Mouse (Mus musculus) intestine, embryonic 16.5 days (tissue): ENCODE measurements at regions not wholly inside any gene's neighbourhood (a gene's known extent, or its start where the extent isn't known, plus 50 kb on each side); places are given as distances from the start of the nearest gene placed in this dataset.

ENCODE experiments used
- ATAC-seq: fragments of 200-750 bp; cut with Nextera tagmentation; 2 replicates; pipeline ENCODE4 v1.8.0; 2017; ENCODE audit warnings: moderate TSS enrichment, moderate library complexity
- H3K27ac ChIP-seq: fragments of 300-500 bp; sonication (generic); 2 replicates; pipeline ENCODE4 v1.5.1; 2014; ENCODE audit warnings: mild to moderate bottlenecking, low read length
- H3K27me3 ChIP-seq: fragments of 300-500 bp; sonication (generic); replicated peaks from 2 replicates; pipeline ENCODE4 v1.6.1; 2014; ENCODE audit warnings: low read length, control low read depth, mixed read lengths; ENCODE audit not compliant: control insufficient read depth, insufficient read depth
- H3K36me3 ChIP-seq: fragments of 300-500 bp; sonication (generic); 2 replicates; pipeline ENCODE4 v1.6.1; 2014; ENCODE audit warnings: low read length, control low read depth; ENCODE audit not compliant: control insufficient read depth, insufficient read depth
- H3K4me1 ChIP-seq: fragments of 300-500 bp; sonication (generic); 2 replicates; pipeline ENCODE4 v1.6.1; 2014; ENCODE audit warnings: low read length, control low read depth, mixed read lengths; ENCODE audit not compliant: control insufficient read depth, insufficient read depth
- H3K4me2 ChIP-seq: fragments of 300-500 bp; sonication (generic); 2 replicates; pipeline ENCODE4 v1.6.1; 2014; ENCODE audit warnings: low read depth, low read length, control low read depth
- H3K4me3 ChIP-seq: fragments of 300-500 bp; sonication (generic); 2 replicates; pipeline ENCODE4 v1.5.1; 2014; ENCODE audit warnings: mild to moderate bottlenecking, low read length
- H3K9ac ChIP-seq: fragments of 300-500 bp; sonication (generic); 2 replicates; pipeline ENCODE4 v1.6.1; 2014; ENCODE audit warnings: low read depth, low read length
- H3K9me3 ChIP-seq: fragments of 300-500 bp; sonication (generic); 2 replicates; pipeline ENCODE4 v1.6.1; 2016; ENCODE audit warnings: low read length, control low read depth; ENCODE audit not compliant: control insufficient read depth
- WGBS: fragments of 180-500 bp; shearing (Covaris S2); extraction: QIAGEN DNeasy Blood & Tissue Kit; methylation state at CpG from one replicate; pipeline ENCODE4 v1.1.7; 2014; 5-methylcytosine and 5-hydroxymethylcytosine counted together

GRCm38 (mm10) chr4:125289031-125289449 lies 161.4 kb upstream of the Zc3h12a start:
- no peak for ATAC-seq
- Histone ChIP-seq H3K9ac (no peak overlapping the region), H3K9me3 (no peaks in the 10 kb centered on the region), H3K4me1 (no peaks in the 10 kb centered on the region), H3K4me2 (no peak overlapping the region), H3K36me3 (no peaks in the 10 kb centered on the region), H3K27ac (no peak overlapping the region), H3K4me3 (no peak overlapping the region), H3K27me3 (no peaks in the 10 kb centered on the region)
- 47% methylated on average over 6 of the region's 6 CpGs for WGBS

- Histone ChIP-seq H3K9ac (no peak overlapping the region), H3K27me3 (no peaks in the 10 kb centered on the region), H3K4me3 (no peak overlapping the region), H3K36me3 (no peaks in the 10 kb centered on the region), H3K4me2 (no peak overlapping the region), H3K9me3 (no peaks in the 10 kb centered on the region), H3K27ac (no peak overlapping the region), H3K4me1 (no peaks in the 10 kb centered on the region)
- 27% methylated on average over 8 of the region's 8 CpGs for WGBS
- ATAC-seq: no peak
Measured at GRCm38 (mm10) chr4:125282974-125283319, 155.3 kb upstream of the Zc3h12a start.

- H3K9me3 ChIP-seq: no peaks in the 10 kb centered on the region
- peak; percentile 81 for ATAC-seq
- H3K4me1 ChIP-seq: no peaks in the 10 kb centered on the region
- H3K4me2 ChIP-seq: no peak overlapping the region
- H3K36me3 ChIP-seq: no peaks in the 10 kb centered on the region
- no peak overlapping the region for H3K27ac ChIP-seq
- no peak overlapping the region for H3K9ac ChIP-seq
- WGBS: 12% methylated on average over 21 of the region's 21 CpGs
- no peak overlapping the region for H3K4me3 ChIP-seq
- H3K27me3 ChIP-seq: 0 out of 2 replicates have a peak, but pooled peaks cover 2% of the 10 kb centered on the region
Measured at GRCm38 (mm10) chr4:125282154-125282973, 154.7 kb upstream of the Zc3h12a start.

DNA sequence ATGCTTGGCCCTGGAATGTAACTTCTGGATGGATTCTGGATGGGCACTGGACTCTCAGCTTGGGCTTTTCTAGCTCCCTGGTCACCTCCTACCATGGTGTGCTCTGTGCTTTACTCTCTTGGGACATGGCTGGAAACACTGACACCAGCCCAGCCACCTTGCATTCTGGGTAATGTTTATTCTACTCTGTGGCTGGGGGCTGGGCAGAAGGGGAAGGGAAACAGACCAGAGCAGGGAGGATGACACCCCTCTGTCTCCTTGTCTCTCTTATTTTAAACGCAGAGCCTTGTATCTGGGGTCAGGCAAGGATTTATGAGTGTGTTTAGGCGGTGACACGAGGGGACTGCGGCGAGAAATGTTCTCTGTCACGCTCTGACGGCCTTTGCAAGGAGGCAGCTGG lies 151.5 kb upstream of the Zc3h12a start:
- no peak for ATAC-seq
- no peaks in the 10 kb centered on the region for H3K36me3 ChIP-seq
- WGBS: 16% methylated on average over 7 of the region's 7 CpGs
- no peaks in the 10 kb centered on the region for H3K9me3 ChIP-seq
- H3K4me2 ChIP-seq: no peak overlapping the region
- peaks cover 23% of the 10 kb centered on the region for H3K27me3 ChIP-seq
- no peak overlapping the region for H3K27ac ChIP-seq
- no peaks in the 10 kb centered on the region for H3K4me1 ChIP-seq
- H3K4me3 ChIP-seq: no peak overlapping the region
- no peak overlapping the region for H3K9ac ChIP-seq

DNA sequence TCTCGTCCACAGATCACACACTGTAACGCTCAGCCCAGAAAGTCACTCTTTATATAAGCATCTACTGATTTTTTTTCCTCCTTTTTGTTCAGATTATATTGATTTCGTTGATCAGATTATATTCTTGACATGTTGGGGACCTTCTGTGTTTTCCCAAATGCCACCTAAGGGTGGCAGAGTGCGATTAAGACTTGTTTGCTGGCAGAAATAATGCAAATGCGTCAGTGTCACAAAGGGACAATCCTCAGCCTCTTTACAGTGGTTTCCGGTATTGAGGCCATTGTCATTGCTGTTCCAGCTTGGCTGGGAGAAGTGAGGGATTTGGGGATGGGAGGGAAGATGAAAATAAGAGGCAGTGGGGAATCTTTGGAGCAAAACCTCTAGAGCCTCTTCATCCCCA lies 149.2 kb upstream of the Zc3h12a start:
- Histone ChIP-seq H3K4me1 (no peaks in the 10 kb centered on the region), H3K27me3 (peaks cover 34% of the 10 kb centered on the region), H3K27ac (no peak overlapping the region), H3K4me3 (no peak overlapping the region), H3K9ac (no peak overlapping the region), H3K36me3 (no peaks in the 10 kb centered on the region), H3K4me2 (no peak overlapping the region), H3K9me3 (no peaks in the 10 kb centered on the region)
- ATAC-seq: no peak
- 69% methylated on average over 6 of the region's 6 CpGs for whole genome bisulfite sequencing

DNA sequence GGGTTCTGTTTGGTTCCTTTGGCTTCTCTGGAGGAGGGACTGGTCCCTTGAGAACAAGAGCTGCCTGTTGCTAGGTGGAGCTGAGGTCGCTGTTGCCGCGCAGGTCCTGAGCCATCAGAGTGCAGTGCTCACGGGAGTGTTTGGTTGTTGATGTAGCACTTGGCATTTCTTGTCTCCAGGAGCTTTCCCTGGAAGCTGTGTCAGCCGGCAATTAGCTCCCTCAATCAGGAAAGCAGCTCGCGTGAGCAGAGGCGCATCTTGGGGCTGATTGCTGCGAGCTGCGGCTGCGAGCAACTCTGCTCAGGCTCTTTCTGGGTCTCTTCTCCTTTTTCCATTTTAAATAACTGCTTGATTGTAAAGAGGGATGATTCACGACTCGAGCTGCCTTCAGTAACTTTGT lies 147.6 kb upstream of the Zc3h12a start:
- no peak for ATAC-seq
- Histone ChIP-seq H3K27me3 (peaks cover 34% of the 10 kb centered on the region), H3K36me3 (no peaks in the 10 kb centered on the region), H3K27ac (no peak overlapping the region), H3K4me1 (no peaks in the 10 kb centered on the region), H3K4me3 (no peak overlapping the region), H3K4me2 (no peak overlapping the region), H3K9ac (no peak overlapping the region), H3K9me3 (no peaks in the 10 kb centered on the region)
- 2% methylated on average over 13 of the region's 13 CpGs for WGBS

DNA sequence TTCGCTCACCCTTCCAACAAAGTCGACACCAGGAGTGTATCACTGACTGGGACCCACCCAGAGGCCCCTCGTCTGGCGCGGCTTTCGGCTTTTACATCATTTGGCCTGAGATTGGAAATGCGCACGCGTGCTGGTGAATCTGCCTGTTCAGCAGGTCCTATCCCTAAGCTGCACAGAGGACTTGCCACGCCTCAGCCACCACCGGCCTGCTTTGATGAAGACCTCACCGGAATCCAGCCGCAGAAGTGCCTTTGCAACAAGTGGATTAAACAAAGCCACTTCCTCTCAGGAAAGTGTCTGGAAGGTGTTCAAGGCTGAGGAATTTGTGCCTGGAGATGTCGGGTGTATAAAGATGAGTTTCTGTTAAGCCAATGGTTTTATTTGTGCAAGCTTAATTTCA lies 143.3 kb upstream of the Zc3h12a start:
- no peak overlapping the region for H3K27ac ChIP-seq
- H3K4me1 ChIP-seq: no peaks in the 10 kb centered on the region
- H3K4me3 ChIP-seq: no peak overlapping the region
- H3K9me3 ChIP-seq: no peaks in the 10 kb centered on the region
- H3K27me3 ChIP-seq: peaks cover 27% of the 10 kb centered on the region
- no peak overlapping the region for H3K9ac ChIP-seq
- no peaks in the 10 kb centered on the region for H3K36me3 ChIP-seq
- 72% methylated on average over 14 of the region's 14 CpGs for WGBS
- ATAC-seq: no peak
- no peak overlapping the region for H3K4me2 ChIP-seq

DNA sequence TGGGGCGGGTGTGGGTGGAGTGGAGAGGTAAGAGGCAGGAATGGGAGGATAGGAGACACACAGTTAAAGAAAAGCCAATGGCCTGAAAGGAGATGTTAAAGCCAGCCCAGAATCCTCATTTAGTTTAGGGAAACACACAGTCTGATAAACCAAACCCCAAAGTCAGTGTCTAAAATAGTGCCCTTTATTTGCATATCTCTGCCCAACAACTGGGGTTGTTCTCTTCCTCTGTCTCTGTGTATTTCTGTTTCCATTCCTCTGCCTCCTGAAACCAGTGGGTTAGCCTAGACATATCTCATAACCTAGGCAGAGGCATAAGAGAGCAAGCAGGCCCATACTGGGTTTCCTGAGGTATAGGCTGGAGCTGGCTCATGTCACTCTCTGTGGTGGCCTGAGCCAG lies 138.6 kb upstream of the Zc3h12a start:
- Histone ChIP-seq H3K9me3 (no peaks in the 10 kb centered on the region), H3K9ac (no peak overlapping the region), H3K4me2 (no peak overlapping the region), H3K4me3 (no peak overlapping the region), H3K4me1 (no peaks in the 10 kb centered on the region), H3K36me3 (no peaks in the 10 kb centered on the region), H3K27ac (no peak overlapping the region), H3K27me3 (0 out of 2 replicates have a peak, but pooled peaks cover 2% of the 10 kb centered on the region)
- no peak for ATAC-seq
- 85% methylated on average over 1 of the region's 1 CpGs for WGBS

DNA sequence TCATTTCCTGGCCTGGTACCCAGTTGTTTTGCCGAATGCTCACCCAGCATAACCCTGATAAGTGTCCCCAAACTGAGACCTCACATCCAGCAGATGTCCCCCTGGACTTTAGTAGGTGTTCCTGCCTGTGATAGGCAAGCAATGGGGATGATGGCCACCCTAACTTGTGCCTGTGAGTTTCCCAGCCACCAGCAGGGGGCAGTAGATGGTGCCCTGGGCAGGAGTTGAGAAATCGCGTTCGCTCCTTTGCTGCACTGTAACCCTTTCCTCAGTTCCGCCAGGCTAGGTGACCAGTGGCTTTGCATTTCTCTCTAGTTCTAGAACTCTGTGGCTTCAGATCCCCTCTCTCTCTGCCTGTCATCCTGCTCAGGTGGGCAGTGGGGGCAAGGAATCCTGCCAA lies 137.9 kb upstream of the Zc3h12a start:
- H3K9ac ChIP-seq: no peak overlapping the region
- no peak overlapping the region for H3K4me2 ChIP-seq
- H3K27ac ChIP-seq: no peak overlapping the region
- H3K4me1 ChIP-seq: no peaks in the 10 kb centered on the region
- 15% methylated on average over 5 of the region's 5 CpGs for WGBS
- H3K4me3 ChIP-seq: no peak overlapping the region
- no peaks in the 10 kb centered on the region for H3K9me3 ChIP-seq
- H3K36me3 ChIP-seq: no peaks in the 10 kb centered on the region
- ATAC-seq: no peak
- H3K27me3 ChIP-seq: 0 out of 2 replicates have a peak, but pooled peaks cover 2% of the 10 kb centered on the region

GRCm38 (mm10) chr4:125265065-125265464 lies 137.4 kb upstream of the Zc3h12a start:
- H3K4me2 ChIP-seq: no peak overlapping the region
- no peak for ATAC-seq
- H3K9ac ChIP-seq: no peak overlapping the region
- H3K27me3 ChIP-seq: 0 out of 2 replicates have a peak, but pooled peaks cover 2% of the 10 kb centered on the region
- 47% methylated on average over 7 of the region's 7 CpGs for WGBS
- H3K36me3 ChIP-seq: no peaks in the 10 kb centered on the region
- H3K27ac ChIP-seq: no peak overlapping the region
- H3K4me3 ChIP-seq: no peak overlapping the region
- H3K4me1 ChIP-seq: no peaks in the 10 kb centered on the region
- H3K9me3 ChIP-seq: no peaks in the 10 kb centered on the region
